Mouse (Mus musculus): Measurements from ENCODE around the gene Mier3. TPM values are rescaled to one million over a fixed set of nuclear protein-coding genes. Genes with fewer than 3 reads are reported as not detected.

Mier3 gene
- polyA plus RNA-seq, 1 experiment from 2014 or later = 14.3 TPM

DNA sequence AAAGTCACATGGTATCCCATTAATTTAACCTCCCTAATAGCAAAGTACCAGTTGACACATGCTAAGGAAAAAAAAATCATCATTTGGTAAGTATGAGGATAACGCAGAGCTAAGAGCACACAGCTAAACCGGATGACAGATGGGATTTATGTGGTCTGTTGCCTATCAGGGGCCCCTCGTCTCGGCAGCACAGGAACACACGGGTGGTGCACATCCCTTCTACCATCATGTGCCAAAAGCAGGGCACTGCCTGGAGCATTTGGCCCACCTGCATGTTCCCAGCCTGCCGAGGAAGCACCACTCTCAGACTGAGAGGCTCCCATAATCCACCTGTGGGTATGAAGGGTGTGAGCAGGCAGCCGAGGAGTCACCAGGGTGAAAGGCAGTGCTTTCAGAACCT lies 64.4 kb downstream of the Mier3 start:
- peaks cover 37% of the 10 kb centered on the region for H3K4me1 ChIP-seq (replicated peaks)
- 56% methylated on average over 7 of the region's 7 CpGs for WGBS (ENCODE audit: insufficient replicate concordance)
- H3K9me3 ChIP-seq (replicated peaks) = no peaks in the 10 kb centered on the region
- no peak overlapping the region for H3K4me2 ChIP-seq
- no peak for ATAC-seq (ENCODE audit: insufficient read depth)
- H3K9ac ChIP-seq = no peak overlapping the region
- peaks cover 31% of the 10 kb centered on the region for H3K36me3 ChIP-seq (replicated peaks)
- H3K4me3 ChIP-seq (replicated peaks) = no peak overlapping the region
- H3K27me3 ChIP-seq = no peaks in the 10 kb centered on the region
- peak overlapping the region; percentile 86 for H3K27ac ChIP-seq (replicated peaks)

DNA sequence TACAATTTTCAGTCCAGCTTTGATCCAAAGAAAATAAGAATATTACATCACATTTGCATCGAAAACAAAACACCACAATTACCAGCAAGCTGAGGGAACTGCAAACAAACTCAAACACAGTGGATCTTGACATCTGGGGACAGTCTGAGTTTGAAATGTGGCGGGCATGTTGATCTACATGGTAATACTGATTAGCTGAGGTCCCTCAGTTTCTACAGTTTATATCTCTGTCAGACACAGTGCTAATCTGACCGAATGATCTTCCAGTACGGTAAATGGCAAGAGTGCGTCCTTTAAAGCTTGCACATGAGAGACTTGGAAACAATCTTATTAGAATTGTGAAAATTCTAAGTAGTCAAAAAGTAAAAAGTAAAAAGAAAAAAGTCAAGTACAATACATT lies 66.1 kb downstream of the Mier3 start:
- Histone ChIP-seq H3K36me3 (replicated peaks) (peaks cover 47% of the 10 kb centered on the region), H3K4me3 (replicated peaks) (no peak overlapping the region), H3K27ac (replicated peaks) (peak overlapping the region; percentile 45; the same call in 1 of the 2 replicates), H3K9me3 (replicated peaks) (no peaks in the 10 kb centered on the region), H3K9ac (no peak overlapping the region), H3K4me1 (replicated peaks) (peaks cover 37% of the 10 kb centered on the region), H3K27me3 (no peaks in the 10 kb centered on the region), H3K4me2 (peak overlapping the region; percentile 26)
- ATAC-seq (ENCODE audit: insufficient read depth) = peak; percentile 64
- WGBS (ENCODE audit: insufficient replicate concordance) = 26% methylated on average over 5 of the region's 5 CpGs

- Histone ChIP-seq H3K4me1 (replicated peaks) (peaks cover 32% of the 10 kb centered on the region), H3K27me3 (no peaks in the 10 kb centered on the region), H3K36me3 (replicated peaks) (peaks cover 63% of the 10 kb centered on the region), H3K27ac (replicated peaks) (no peak overlapping the region), H3K4me3 (replicated peaks) (no peak overlapping the region), H3K9me3 (replicated peaks) (no peaks in the 10 kb centered on the region), H3K9ac (no peak overlapping the region), H3K4me2 (no peak overlapping the region)
- WGBS (ENCODE audit: insufficient replicate concordance) = 93% methylated on average over 28 of the region's 28 CpGs
- ATAC-seq (ENCODE audit: insufficient read depth) = no peak
These were observed 67.7 kb downstream of the Mier3 start for GRCm38 (mm10) chr13:111748301-111749062.

GRCm38 (mm10) chr13:111753321-111753720 lies 72.5 kb downstream of the Mier3 start:
- Histone ChIP-seq H3K9me3 (replicated peaks) (no peaks in the 10 kb centered on the region), H3K4me1 (replicated peaks) (no peaks in the 10 kb centered on the region), H3K36me3 (replicated peaks) (peaks cover 99% of the 10 kb centered on the region), H3K9ac (no peak overlapping the region), H3K27ac (replicated peaks) (no peak overlapping the region), H3K4me3 (replicated peaks) (no peak overlapping the region), H3K4me2 (no peak overlapping the region), H3K27me3 (no peaks in the 10 kb centered on the region)
- WGBS (ENCODE audit: insufficient replicate concordance) = 88% methylated on average over 6 of the region's 6 CpGs
- ATAC-seq (ENCODE audit: insufficient read depth) = no peak

GRCm38 (mm10) chr13:111755377-111755776 lies 74.6 kb downstream of the Mier3 start:
- H3K27ac ChIP-seq (replicated peaks) = no peak overlapping the region
- no peak overlapping the region for H3K4me3 ChIP-seq (replicated peaks)
- H3K4me2 ChIP-seq = no peak overlapping the region
- no peak overlapping the region for H3K9ac ChIP-seq
- no peaks in the 10 kb centered on the region for H3K27me3 ChIP-seq
- WGBS (ENCODE audit: insufficient replicate concordance) = 94% methylated on average over 18 of the region's 18 CpGs
- peaks cover 98% of the 10 kb centered on the region for H3K36me3 ChIP-seq (replicated peaks)
- no peaks in the 10 kb centered on the region for H3K4me1 ChIP-seq (replicated peaks)
- no peak for ATAC-seq (ENCODE audit: insufficient read depth)
- no peaks in the 10 kb centered on the region for H3K9me3 ChIP-seq (replicated peaks)

GRCm38 (mm10) chr13:111755937-111756336 lies 75.2 kb downstream of the Mier3 start:
- no peak overlapping the region for H3K4me3 ChIP-seq (replicated peaks)
- no peaks in the 10 kb centered on the region for H3K27me3 ChIP-seq

DNA sequence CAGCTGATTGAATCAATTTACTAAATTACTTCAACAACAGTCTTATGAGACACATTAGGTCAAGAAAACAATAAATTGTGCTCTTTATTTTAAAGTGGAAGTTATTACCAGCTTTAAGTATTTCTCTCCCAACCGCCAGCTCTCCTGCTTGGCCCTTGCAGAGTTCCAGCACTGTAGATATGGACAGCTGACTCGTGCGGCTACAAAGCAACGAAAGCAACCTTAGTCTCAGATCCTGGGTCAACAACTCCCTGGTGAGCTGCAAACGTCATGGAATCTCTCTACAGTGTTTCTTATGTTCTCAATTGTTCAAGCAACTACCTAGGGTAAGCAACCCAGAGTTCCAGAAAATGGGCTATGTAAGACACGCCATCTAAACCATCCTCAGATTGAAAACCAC lies 76.2 kb downstream of the Mier3 start:
- ATAC-seq (ENCODE audit: insufficient read depth) = no peak
- H3K4me2 ChIP-seq = no peak overlapping the region
- WGBS (ENCODE audit: insufficient replicate concordance) = 89% methylated on average over 6 of the region's 6 CpGs
- peaks cover 98% of the 10 kb centered on the region for H3K36me3 ChIP-seq (replicated peaks)
- no peak overlapping the region for H3K9ac ChIP-seq
- no peak overlapping the region for H3K4me3 ChIP-seq (replicated peaks)
- no peaks in the 10 kb centered on the region for H3K4me1 ChIP-seq (replicated peaks)
- no peaks in the 10 kb centered on the region for H3K27me3 ChIP-seq
- no peaks in the 10 kb centered on the region for H3K9me3 ChIP-seq (replicated peaks)
- no peak overlapping the region for H3K27ac ChIP-seq (replicated peaks)

More at GRCm38 (mm10) chr13:111755937-111756336, 75.2 kb downstream of the Mier3 start:
- Histone ChIP-seq H3K4me2 (no peak overlapping the region), H3K36me3 (replicated peaks) (peaks cover 98% of the 10 kb centered on the region), H3K9me3 (replicated peaks) (no peaks in the 10 kb centered on the region), H3K27ac (replicated peaks) (no peak overlapping the region), H3K4me1 (replicated peaks) (no peaks in the 10 kb centered on the region), H3K9ac (no peak overlapping the region)
- WGBS (ENCODE audit: insufficient replicate concordance) = 91% methylated on average over 15 of the region's 15 CpGs
- ATAC-seq (ENCODE audit: insufficient read depth) = no peak

GRCm38 (mm10) chr13:111762526-111762925 lies 81.7 kb downstream of the Mier3 start:
- Histone ChIP-seq H3K4me2 (no peak overlapping the region), H3K9me3 (replicated peaks) (no peaks in the 10 kb centered on the region), H3K4me3 (replicated peaks) (no peak overlapping the region), H3K36me3 (replicated peaks) (peaks cover 97% of the 10 kb centered on the region), H3K27me3 (no peaks in the 10 kb centered on the region), H3K9ac (no peak overlapping the region), H3K4me1 (replicated peaks) (no peaks in the 10 kb centered on the region), H3K27ac (replicated peaks) (no peak overlapping the region)
- ATAC-seq (ENCODE audit: insufficient read depth) = no peak
- WGBS (ENCODE audit: insufficient replicate concordance) = 66% methylated on average over 12 of the region's 12 CpGs

Other genes with a start within 250 kb of the Mier3 start
- 31.6 and 35.5 TPM in 2 replicates for gene Gpbp1, start 190.9 kb upstream of the Mier3 start, polyA plus RNA-seq (2015; fragmentation: Nextera tagmentation; extraction: Ambion mirVana)
- gene Gm49496, start 131.0 kb upstream of the Mier3 start, polyA plus RNA-seq (2015; fragmentation: Nextera tagmentation; extraction: Ambion mirVana) = not detected in 2 replicates
- not detected in 2 replicates for gene Gm10198, start 88.2 kb upstream of the Mier3 start, polyA plus RNA-seq (2015; fragmentation: Nextera tagmentation; extraction: Ambion mirVana)
- 11.8 and 12.3 TPM in 2 replicates for gene Map3k1, start 128.0 kb downstream of the Mier3 start, polyA plus RNA-seq (2015; fragmentation: Nextera tagmentation; extraction: Ambion mirVana)